Mouse (Mus musculus) c-Kit-positive CD71-negative TER-119-negative erythroid progenitor cells, embryonic 14.5 days (primary cell): ENCODE measurements at regions not wholly inside any gene's neighbourhood (a gene's known extent, or its start where the extent isn't known, plus 50 kb on each side); places are given as distances from the start of the nearest gene placed in this dataset.
A peak's percentile ranks its signal among the peaks of the same experiment; 100 is the strongest.

Source experiments
- DNase-seq: peaks from one replicate; pipeline ENCODE4 v3.0.0-alpha.2; 2013; ENCODE audit warnings: low read depth

DNA sequence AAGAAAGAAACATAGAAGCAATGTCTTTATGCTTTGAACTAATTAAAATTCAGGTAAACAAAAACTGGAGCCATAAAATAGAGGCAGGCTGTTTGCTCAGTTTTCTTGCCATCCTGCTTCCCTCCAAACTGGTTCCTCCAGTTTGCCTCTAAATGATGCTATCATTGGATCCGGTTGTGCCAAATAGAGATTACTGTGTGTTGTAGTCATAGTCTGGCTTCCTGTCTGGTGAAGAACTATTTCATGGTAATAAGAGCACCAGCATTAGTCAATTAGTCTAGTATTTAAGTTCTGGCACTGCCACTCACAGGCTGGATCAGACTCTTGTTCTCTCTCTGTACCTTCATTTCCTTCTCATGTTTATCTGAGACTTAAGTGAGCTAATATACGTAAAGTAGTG, 141.9 kb upstream of the Rasa1 start:
- DNase-seq, result no peak

DNA sequence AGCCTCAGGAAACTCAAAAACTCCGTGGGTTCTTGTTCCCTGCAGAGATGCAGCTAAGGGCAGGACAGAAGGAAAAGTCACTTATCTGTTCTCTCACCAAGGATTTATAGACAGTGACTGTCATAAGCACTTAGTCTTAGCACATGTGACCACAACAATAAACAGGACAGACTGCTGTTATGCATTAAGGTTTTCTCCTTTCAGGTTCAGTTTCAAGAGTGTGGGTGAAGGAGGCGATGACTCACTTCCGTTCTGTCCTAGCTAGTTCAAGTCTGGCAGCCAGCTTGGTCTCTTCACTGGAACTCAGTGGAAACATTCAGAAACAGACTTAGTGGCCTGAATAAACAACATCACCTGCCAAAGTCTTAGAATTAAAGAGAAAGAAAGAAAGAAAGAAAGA, 141.1 kb upstream of the Rasa1 start:
- DNase-seq, result peak; percentile 23

DNA sequence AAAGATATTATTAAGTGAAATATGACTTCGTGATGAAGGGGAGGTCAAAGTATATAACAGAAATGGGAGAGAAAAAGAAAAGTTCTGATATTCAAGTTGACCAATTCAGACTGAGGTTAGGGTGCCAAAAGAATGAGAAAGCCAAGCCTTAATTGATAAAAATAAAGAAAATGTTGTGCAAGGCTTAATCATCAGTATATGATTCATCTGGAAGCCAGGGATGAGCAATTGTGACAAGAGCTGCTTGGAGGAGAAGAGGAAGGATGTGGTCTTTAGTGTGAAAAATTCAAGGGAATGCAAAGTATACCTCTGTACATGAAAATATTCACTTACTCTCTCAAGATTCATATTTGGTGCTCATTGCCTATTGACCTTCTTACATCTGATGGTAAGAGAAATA, 129.7 kb upstream of the Rasa1 start:
- DNase-seq, result no peak

DNA sequence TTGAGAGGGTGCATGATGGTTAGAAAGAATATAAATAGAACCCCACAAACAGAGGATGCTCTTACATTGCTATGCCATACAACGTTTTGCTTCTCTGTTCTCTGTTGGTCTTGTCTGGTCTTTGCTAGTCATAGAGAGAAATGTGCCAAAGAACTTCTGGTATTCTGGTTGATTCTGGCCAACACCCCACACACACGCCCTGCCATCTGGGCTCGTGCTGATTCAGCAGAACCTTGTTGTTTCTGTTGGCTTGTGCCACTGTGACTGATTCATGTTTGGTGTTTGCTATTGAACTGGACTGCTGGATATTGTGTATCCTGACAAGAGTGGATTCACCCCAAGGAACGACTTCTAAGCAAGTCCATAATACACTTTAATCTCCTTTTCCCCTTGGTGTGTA, 126.0 kb upstream of the Rasa1 start:
- no peak for DNase-seq

DNA sequence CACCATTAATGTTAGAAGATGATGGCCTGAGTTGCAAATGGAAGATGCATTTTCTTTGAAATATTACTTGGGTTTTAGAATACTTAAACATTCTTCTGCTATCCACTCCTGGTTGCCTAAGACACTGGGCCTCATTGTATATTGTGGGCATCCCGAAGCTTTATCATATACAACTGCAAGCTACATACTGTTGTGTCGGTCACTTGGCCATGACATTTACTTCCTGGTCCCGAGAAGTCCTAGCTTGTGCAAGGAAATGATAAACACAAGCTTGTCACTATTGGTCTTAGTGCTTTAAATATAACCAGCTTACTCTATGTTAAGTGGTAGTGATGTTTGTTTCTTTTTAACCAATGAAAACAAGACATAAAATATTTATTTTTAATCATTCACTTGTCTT, 122.4 kb upstream of the Rasa1 start:
- DNase-seq, result no peak

DNA sequence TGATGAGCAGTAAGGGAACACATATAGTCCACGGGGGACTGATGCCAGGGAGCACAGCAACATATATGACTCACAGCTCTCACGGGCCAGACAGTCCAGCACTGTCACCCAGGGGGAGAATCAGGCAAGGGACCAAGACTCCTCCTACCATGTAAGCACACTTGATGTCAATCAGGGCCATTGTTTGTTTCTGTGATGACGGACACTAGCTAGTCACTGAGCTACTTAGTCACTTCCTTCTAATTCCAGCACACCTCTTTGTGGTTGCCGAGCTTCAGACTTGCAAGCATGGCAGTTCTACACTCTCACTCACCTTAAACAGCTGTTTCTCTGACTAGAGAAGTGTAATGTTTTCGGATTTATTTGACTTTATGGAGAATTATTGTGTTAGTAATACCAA, 109.9 kb upstream of the Rasa1 start:
- DNase-seq, result no peak

DNA sequence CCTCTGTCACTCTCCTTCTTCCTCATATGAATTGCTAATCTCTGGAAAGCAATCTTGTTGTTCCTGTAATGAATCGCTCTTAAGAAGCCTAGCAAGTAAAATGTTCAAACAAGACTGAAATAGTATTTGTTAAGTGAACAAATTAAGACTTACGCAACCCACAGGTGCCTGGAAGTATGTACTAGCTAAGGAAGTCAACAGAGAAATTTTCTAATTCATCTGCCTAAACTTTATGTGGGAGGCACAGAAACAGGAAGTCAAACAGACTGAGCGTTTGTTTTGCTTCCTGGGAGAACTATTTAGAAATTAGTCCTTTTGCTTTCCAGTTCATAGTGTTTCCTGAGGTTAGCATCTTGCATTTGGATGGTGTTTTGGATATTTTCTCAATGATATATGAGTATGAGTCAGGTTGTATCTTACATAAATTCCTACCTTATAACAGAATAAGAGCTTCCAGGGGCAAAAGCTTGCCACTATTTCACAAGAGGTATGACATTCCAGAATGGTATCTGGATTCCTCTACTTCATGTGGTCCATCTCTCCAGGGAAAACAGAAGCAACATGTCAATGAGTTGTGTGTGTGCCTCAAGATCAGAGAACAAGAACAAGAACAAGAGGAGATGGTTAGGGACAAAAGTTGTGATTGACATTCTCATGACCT, 87.5 kb upstream of the Rasa1 start:
- no peak for DNase-seq

DNA sequence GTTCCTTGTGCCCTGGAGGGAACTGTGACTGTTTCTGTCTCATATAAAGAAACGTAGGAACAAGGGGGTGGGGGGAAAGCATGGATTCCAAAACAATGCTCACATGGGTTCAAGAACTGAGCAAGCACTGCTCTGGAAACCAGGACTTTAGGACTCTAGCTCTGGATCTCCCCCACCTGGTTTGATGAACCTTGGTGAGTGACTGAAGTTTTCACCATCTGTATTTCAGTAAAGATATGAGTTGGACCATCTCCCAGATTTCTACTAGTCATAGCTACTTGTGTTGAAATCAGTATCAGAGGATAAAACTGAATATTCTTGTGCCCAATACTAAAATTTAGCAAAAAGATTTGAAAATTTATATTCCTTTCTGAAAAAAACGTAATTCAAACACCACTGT, 70.7 kb upstream of the Rasa1 start:
- no peak for DNase-seq

DNA sequence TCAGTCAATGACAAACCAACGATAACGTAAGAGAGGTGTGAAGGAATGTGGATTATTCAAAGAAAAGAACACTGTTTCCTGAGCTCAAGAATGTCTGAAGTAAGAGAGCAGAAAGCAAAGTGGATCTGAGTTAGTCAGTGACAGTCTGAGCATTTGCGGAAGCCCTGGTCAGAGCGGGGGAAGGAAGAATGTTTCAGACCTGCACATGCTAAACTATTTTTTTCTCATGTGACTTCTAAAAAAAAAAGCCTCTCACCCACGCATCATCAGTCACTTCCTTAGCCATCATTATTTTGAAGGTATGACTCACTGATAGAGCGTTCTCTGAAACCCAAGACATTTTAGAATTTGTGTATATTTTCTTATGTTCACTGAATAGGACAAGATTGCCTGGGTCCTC, 70.2 kb upstream of the Rasa1 start:
- no peak for DNase-seq

DNA sequence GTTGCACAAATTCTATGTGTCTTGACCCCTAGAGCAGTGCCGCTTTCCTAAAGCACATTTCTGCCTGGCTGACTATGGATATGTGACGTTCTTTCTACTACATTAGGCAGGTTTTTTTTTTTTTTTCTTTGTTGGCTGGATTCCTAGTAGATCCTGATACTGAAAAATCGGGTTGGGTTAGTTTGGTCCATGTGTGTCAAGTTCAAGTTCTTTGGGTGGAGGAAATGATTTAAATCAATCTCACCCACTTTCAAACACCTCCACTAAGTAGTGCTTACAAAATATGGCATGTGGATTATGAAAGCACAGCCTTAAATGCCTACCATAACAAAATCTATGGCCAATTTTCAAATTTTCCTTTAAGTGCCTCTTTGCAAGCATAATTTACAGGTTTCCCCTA, 63.1 kb upstream of the Rasa1 start:
- no peak for DNase-seq
